Mouse (Mus musculus) brain, embryonic 14.5 days (tissue): ENCODE results near the gene Spry1.

Experiments
- CTCF ChIP-seq: fragments of 200-500 bp; IDR thresholded peaks from 2 replicates; pipeline ENCODE4 v1.5.1; 2012; ENCODE audit warnings: inconsistent platforms, mild to moderate bottlenecking, moderate library complexity, borderline replicate concordance; ENCODE audit not compliant: insufficient read depth, insufficient read length; ENCODE audit errors: extremely low read depth
- POLR2A ChIP-seq: fragments of 200-500 bp; IDR thresholded peaks from 2 replicates; pipeline ENCODE4 v1.6.1; 2012; ENCODE audit warnings: mild to moderate bottlenecking, inconsistent platforms, borderline replicate concordance; ENCODE audit not compliant: poor library complexity, insufficient read depth, insufficient read length, severe bottlenecking; ENCODE audit errors: extremely low read depth

DNA sequence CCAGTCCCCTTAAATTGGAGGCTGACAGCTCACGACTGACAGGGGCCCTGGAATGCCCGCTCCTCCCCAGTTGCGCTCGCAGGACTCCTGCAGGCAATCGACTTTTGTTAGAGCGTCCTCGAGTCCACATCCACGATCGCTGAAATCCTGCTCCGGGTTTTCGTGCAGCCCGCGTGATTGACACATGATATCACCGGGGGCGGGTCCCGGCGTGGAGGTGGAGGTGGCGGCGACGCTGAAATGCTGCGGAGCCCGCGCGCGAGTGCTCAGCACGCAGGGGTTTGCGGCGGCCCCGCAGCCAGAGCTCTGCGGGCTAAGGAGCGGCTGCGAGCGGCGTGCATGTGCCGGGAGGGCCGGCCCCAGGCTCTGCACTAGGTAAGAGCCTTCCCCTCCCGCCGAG is at the start of gene Spry1:
- 0 out of 2 replicates have a peak, but pooled peaks have one; percentile 5 for TF ChIP-seq CTCF
- peak; percentile 82 for TF ChIP-seq POLR2A
